Mouse (Mus musculus) neural tube, embryonic 12.5 days (tissue): ENCODE data around the gene Bst1. TPM values are rescaled to one million over a fixed set of nuclear protein-coding genes. Genes with fewer than 3 reads are reported as not detected.
A peak's percentile ranks its signal among the peaks of the same experiment; 100 is the strongest.

Source experiments
- ATAC-seq: fragments of 200-750 bp; cut with Nextera tagmentation; 2 replicates; pipeline ENCODE4 v1.8.0; 2017; ENCODE audit warnings: low read depth, mild to moderate bottlenecking, moderate TSS enrichment, moderate library complexity; ENCODE audit not compliant: low FRiP score
- H3K27ac ChIP-seq: fragments of 300-500 bp; sonication (generic); 2 replicates; pipeline ENCODE4 v1.5.1; 2016
- H3K27me3 ChIP-seq: fragments of 300-500 bp; sonication (generic); replicated peaks from 2 replicates; pipeline ENCODE4 v1.6.1; 2016; ENCODE audit warnings: mild to moderate bottlenecking
- H3K36me3 ChIP-seq: fragments of 300-500 bp; sonication (generic); 2 replicates; pipeline ENCODE4 v1.6.1; 2016; ENCODE audit warnings: mild to moderate bottlenecking
- H3K4me1 ChIP-seq: fragments of 300-500 bp; sonication (generic); 2 replicates; pipeline ENCODE4 v1.6.1; 2016
- H3K4me2 ChIP-seq: fragments of 300-500 bp; sonication (generic); replicated peaks from 2 replicates; pipeline ENCODE4 v1.6.1; 2016; ENCODE audit warnings: mild to moderate bottlenecking
- H3K4me3 ChIP-seq: fragments of 300-500 bp; sonication (generic); 2 replicates; pipeline ENCODE4 v1.5.1; 2016
- H3K9ac ChIP-seq: fragments of 300-500 bp; sonication (generic); 2 replicates; pipeline ENCODE4 v1.6.1; 2016; ENCODE audit warnings: mild to moderate bottlenecking
- H3K9me3 ChIP-seq: fragments of 300-500 bp; sonication (generic); 2 replicates; pipeline ENCODE4 v1.6.1; 2016; ENCODE audit warnings: mild to moderate bottlenecking
- WGBS: fragments of 180-500 bp; shearing (Covaris S2); methylation state at CpG from one replicate; pipeline ENCODE4 v1.1.7; 2016; 5-methylcytosine and 5-hydroxymethylcytosine counted together
- polyA plus RNA-seq: library from polyadenylated mRNA; unstranded; fragments of >200 nt; fragmentation: Nextera tagmentation; extraction: Ambion mirVana; gene quantifications from 2 replicates; pipeline ENCODE4 v1.2.1, GENCODE M21; 2016

Gene Bst1
- not detected in 2 replicates for polyA plus RNA-seq

GRCm38 (mm10) chr5:43818695-43819094, at the start of gene Bst1:
Gene Bst1 (plus strand): TSS chr5:43818885.
- 50% methylated on average over 12 of the region's 12 CpGs for WGBS

GRCm38 (mm10) chr5:43770618-43771354, 47.9 kb upstream of the Bst1 start:
- Histone ChIP-seq H3K36me3 (peaks cover 29% of the 10 kb centered on the region), H3K9me3 (no peaks in the 10 kb centered on the region), H3K27ac (no peak overlapping the region), H3K9ac (no peak overlapping the region), H3K4me2 (no peak overlapping the region), H3K4me3 (no peak overlapping the region), H3K27me3 (no peaks in the 10 kb centered on the region), H3K4me1 (no peaks in the 10 kb centered on the region)
- 96% methylated on average over 3 of the region's 3 CpGs for WGBS
- ATAC-seq, result no peak

More at GRCm38 (mm10) chr5:43818695-43819094, at the start of gene Bst1:
- H3K27ac ChIP-seq, result no peak within 1 kb of the TSS
- ATAC-seq, result no peak
- H3K9me3 ChIP-seq, result no peaks in the 10 kb centered on the region
- H3K4me3 ChIP-seq, result no peak within 1 kb of the TSS
- no peak within 1 kb of the TSS for H3K9ac ChIP-seq
- H3K4me1 ChIP-seq, result no peaks in the 10 kb centered on the region
- H3K36me3 ChIP-seq, result no peaks in the 10 kb centered on the region
- no peaks in the 10 kb centered on the region for H3K27me3 ChIP-seq
- no peak within 1 kb of the TSS for H3K4me2 ChIP-seq

- Histone ChIP-seq H3K27ac (no peak overlapping the region), H3K9me3 (no peaks in the 10 kb centered on the region), H3K4me1 (no peaks in the 10 kb centered on the region), H3K27me3 (no peaks in the 10 kb centered on the region), H3K36me3 (peaks cover 26% of the 10 kb centered on the region), H3K4me2 (no peak overlapping the region), H3K9ac (no peak overlapping the region), H3K4me3 (no peak overlapping the region)
- no peak for ATAC-seq
- 92% methylated on average over 3 of the region's 3 CpGs for WGBS
These were observed 47.1 kb upstream of the Bst1 start for GRCm38 (mm10) chr5:43771555-43771954.

DNA sequence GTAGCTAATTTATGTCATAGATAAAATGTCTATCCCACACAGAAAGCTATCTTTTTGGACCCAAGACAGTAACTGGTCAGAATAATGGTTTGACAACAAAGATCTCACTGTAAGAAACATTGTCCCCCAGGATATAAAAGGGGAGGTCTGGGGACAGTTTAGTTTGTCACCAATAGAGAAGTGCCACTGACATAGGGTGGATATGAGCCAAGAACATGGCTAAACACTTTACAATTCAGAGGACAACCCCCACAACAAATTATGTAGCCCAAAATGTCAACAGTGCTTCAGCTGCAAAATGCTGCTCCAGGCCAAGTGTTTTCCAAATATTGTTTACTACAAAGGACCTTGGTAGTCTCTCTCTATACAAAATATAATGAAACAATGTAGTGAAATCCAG, 42.3 kb upstream of the Bst1 start:
- no peak overlapping the region for H3K4me2 ChIP-seq
- H3K36me3 ChIP-seq, result no peaks in the 10 kb centered on the region
- H3K4me3 ChIP-seq, result no peak overlapping the region
- no peak for ATAC-seq
- H3K9me3 ChIP-seq, result no peaks in the 10 kb centered on the region
- H3K27me3 ChIP-seq, result no peaks in the 10 kb centered on the region
- peaks cover 5% of the 10 kb centered on the region for H3K4me1 ChIP-seq
- no peak overlapping the region for H3K9ac ChIP-seq
- H3K27ac ChIP-seq, result no peak overlapping the region

DNA sequence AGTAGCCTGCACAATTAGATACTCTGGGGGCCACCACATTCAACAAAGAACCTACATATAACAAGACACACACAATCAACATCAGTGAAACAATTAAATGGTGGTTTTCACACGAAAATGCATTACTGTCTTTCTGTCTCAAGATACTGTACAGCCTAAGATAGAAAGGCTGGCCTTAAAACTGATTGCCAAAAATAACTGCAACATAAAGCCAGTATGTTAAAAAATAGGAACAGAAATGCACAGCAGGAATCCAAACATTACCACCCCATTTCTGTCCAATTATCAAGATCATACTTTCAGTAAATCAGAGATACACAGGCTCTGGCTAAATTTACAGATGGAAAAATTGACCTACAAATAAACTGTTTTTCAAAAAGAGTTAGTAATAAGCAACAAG, 41.7 kb upstream of the Bst1 start:
- Histone ChIP-seq H3K27me3 (no peaks in the 10 kb centered on the region), H3K4me1 (peaks cover 5% of the 10 kb centered on the region), H3K9me3 (no peaks in the 10 kb centered on the region), H3K36me3 (no peaks in the 10 kb centered on the region), H3K4me2 (no peak overlapping the region), H3K9ac (no peak overlapping the region), H3K4me3 (no peak overlapping the region), H3K27ac (no peak overlapping the region)
- ATAC-seq, result no peak
- WGBS, result 30% methylated on average over 1 of the region's 1 CpGs

- H3K9ac ChIP-seq, result no peak overlapping the region
- H3K4me1 ChIP-seq, result peaks cover 8% of the 10 kb centered on the region
- no peaks in the 10 kb centered on the region for H3K27me3 ChIP-seq
- no peak overlapping the region for H3K4me3 ChIP-seq
- H3K9me3 ChIP-seq, result no peaks in the 10 kb centered on the region
- H3K4me2 ChIP-seq, result no peak overlapping the region
- ATAC-seq, result no peak
- H3K27ac ChIP-seq, result no peak overlapping the region
- 92% methylated on average over 3 of the region's 3 CpGs for WGBS
- H3K36me3 ChIP-seq, result no peaks in the 10 kb centered on the region
These were observed 40.1 kb upstream of the Bst1 start for GRCm38 (mm10) chr5:43778583-43778982.

GRCm38 (mm10) chr5:43781423-43781976, 37.2 kb upstream of the Bst1 start:
- peak; percentile 75 for ATAC-seq
- Histone ChIP-seq H3K9ac (peak overlapping the region; percentile 95), H3K27me3 (no peaks in the 10 kb centered on the region), H3K4me3 (peak overlapping the region; percentile 71), H3K9me3 (no peaks in the 10 kb centered on the region), H3K36me3 (no peaks in the 10 kb centered on the region), H3K27ac (peak overlapping the region; percentile 92), H3K4me1 (peaks cover 8% of the 10 kb centered on the region), H3K4me2 (peak overlapping the region; percentile 72)
- WGBS, result under 1% methylated on average over 48 of the region's 61 CpGs

GRCm38 (mm10) chr5:43781977-43782930, 36.4 kb upstream of the Bst1 start:
- WGBS, result 2% methylated on average over 80 of the region's 82 CpGs
- Histone ChIP-seq H3K4me1 (peaks cover 8% of the 10 kb centered on the region), H3K36me3 (no peaks in the 10 kb centered on the region), H3K9me3 (no peaks in the 10 kb centered on the region), H3K4me2 (peak overlapping the region; percentile 72), H3K9ac (peak overlapping the region; percentile 95), H3K27ac (peak overlapping the region; percentile 95), H3K27me3 (no peaks in the 10 kb centered on the region), H3K4me3 (peak overlapping the region; percentile 71)
- peak; percentile 96 for ATAC-seq

DNA sequence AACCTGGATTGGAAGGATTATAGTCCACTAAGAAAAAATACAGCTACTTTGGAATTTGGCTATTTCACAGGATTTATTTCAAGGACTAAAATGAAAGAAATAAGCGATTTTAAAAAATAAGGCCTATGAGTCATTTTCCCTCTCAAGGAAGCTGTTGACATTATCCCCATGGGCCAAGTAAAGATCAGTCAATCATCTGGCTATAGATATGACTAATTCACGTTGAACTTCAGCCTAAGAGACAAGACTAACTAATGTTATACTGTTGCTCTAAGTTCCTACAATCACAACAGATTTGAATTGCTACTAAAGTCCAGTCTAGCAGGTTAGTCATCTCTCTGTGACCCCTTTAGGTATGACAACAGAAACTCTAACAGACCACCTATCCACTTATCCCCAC, 34.7 kb upstream of the Bst1 start:
- no peak overlapping the region for H3K4me2 ChIP-seq
- no peaks in the 10 kb centered on the region for H3K27me3 ChIP-seq
- H3K4me1 ChIP-seq, result peaks cover 8% of the 10 kb centered on the region
- no peak overlapping the region for H3K9ac ChIP-seq
- no peaks in the 10 kb centered on the region for H3K36me3 ChIP-seq
- no peaks in the 10 kb centered on the region for H3K9me3 ChIP-seq
- ATAC-seq, result no peak
- no peak overlapping the region for H3K4me3 ChIP-seq
- 88% methylated on average over 2 of the region's 2 CpGs for WGBS
- H3K27ac ChIP-seq, result no peak overlapping the region

- no peak overlapping the region for H3K4me2 ChIP-seq
- no peak overlapping the region for H3K4me3 ChIP-seq
- peaks cover 3% of the 10 kb centered on the region for H3K4me1 ChIP-seq
- H3K36me3 ChIP-seq, result no peaks in the 10 kb centered on the region
- no peak for ATAC-seq
- no peak overlapping the region for H3K9ac ChIP-seq
- no peaks in the 10 kb centered on the region for H3K27me3 ChIP-seq
- 92% methylated on average over 4 of the region's 4 CpGs for WGBS
- H3K27ac ChIP-seq, result no peak overlapping the region
- no peaks in the 10 kb centered on the region for H3K9me3 ChIP-seq
These were observed 32.1 kb upstream of the Bst1 start for GRCm38 (mm10) chr5:43786607-43787006.

GRCm38 (mm10) chr5:43787976-43788752, 30.5 kb upstream of the Bst1 start:
- H3K4me1 ChIP-seq, result no peaks in the 10 kb centered on the region
- ATAC-seq, result no peak
- H3K27me3 ChIP-seq, result no peaks in the 10 kb centered on the region
- H3K9ac ChIP-seq, result no peak overlapping the region
- H3K27ac ChIP-seq, result no peak overlapping the region
- no peaks in the 10 kb centered on the region for H3K36me3 ChIP-seq
- no peak overlapping the region for H3K4me2 ChIP-seq
- no peaks in the 10 kb centered on the region for H3K9me3 ChIP-seq
- no peak overlapping the region for H3K4me3 ChIP-seq
- 86% methylated on average over 9 of the region's 9 CpGs for WGBS
